Mouse (Mus musculus): Measurements from ENCODE around the gene Calcb. TPM values are rescaled to one million over a fixed set of nuclear protein-coding genes. Genes with fewer than 3 reads are reported as not detected.
"Not testable (repeated sequence)": the region's sequence is repeated elsewhere in the genome, so short reads cannot be mapped to it uniquely, and the experiment has no call there.

Calcb gene
- 0.40 TPM in 1 of 2 replicates, not detected in the other for polyA plus RNA-seq (2016; fragmentation: Nextera tagmentation; extraction: Ambion mirVana)

DNA sequence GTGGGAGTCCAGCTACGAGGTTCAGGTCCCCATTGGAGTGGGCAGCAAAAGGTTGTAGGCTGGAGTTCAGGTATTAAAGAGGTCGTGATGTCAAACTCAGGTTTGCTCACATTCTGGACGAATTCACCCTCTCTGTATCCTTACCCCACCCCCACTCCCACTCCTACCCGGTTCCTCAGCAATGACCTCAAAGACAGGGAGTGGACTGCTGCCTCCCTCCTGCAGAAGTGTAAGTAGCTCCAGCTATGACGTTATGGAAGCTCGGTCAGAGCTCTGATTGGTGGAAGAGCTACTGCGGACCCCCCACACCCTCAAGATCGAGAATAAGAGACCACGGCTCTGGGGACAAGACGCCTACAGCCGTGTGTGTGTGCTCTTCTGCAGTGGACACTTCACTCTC lies at the start of gene Calcb:
Gene Calcb, plus strand, starts transcription at position 344 of the 400 bp plus-strand sequence.
- no peaks in the 10 kb centered on the region for H3K9me3 ChIP-seq (replicated peaks)
- H3K36me3 ChIP-seq, result no peaks in the 10 kb centered on the region
- peaks cover 24% of the 10 kb centered on the region for H3K4me1 ChIP-seq
- ATAC-seq (ENCODE audit: low FRiP score), result no peak
- H3K27ac ChIP-seq, result no peak within 1 kb of the TSS
- H3K4me3 ChIP-seq, result peak within 1 kb of the TSS; percentile 17
- 6% methylated on average over 11 of the region's 11 CpGs for WGBS
- H3K27me3 ChIP-seq, result peaks cover 43% of the 10 kb centered on the region
- H3K4me2 ChIP-seq (replicated peaks), result peak within 1 kb of the TSS; percentile 42
- H3K9ac ChIP-seq, result no peak within 1 kb of the TSS

DNA sequence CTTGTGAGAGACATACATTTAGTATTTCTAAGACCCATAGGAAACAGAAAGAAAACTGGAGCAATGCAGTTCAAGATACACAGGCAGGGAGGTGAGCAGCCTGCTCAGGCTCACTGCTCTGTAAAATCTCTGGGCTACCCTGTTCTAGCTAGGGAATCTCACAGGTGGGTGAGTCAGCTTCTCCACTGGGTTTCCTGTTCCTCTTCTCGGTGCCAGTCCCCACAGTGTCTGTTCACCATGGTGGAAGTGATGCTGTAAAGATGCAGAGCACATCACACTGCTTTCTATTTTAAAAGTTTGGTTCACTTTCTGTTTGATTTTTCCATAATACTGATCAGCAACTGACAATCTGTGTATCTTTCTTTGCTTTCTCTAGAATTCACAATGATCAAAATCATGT lies 47.0 kb upstream of the Calcb start:
- H3K9ac ChIP-seq, result no peak overlapping the region
- H3K36me3 ChIP-seq, result no peaks in the 10 kb centered on the region
- ATAC-seq (ENCODE audit: low FRiP score), result no peak
- no peaks in the 10 kb centered on the region for H3K9me3 ChIP-seq (replicated peaks)
- 76% methylated on average over 1 of the region's 1 CpGs for WGBS
- H3K4me1 ChIP-seq, result no peaks in the 10 kb centered on the region
- no peaks in the 10 kb centered on the region for H3K27me3 ChIP-seq
- H3K4me3 ChIP-seq, result no peak overlapping the region
- no peak overlapping the region for H3K27ac ChIP-seq
- no peak overlapping the region for H3K4me2 ChIP-seq (replicated peaks)

DNA sequence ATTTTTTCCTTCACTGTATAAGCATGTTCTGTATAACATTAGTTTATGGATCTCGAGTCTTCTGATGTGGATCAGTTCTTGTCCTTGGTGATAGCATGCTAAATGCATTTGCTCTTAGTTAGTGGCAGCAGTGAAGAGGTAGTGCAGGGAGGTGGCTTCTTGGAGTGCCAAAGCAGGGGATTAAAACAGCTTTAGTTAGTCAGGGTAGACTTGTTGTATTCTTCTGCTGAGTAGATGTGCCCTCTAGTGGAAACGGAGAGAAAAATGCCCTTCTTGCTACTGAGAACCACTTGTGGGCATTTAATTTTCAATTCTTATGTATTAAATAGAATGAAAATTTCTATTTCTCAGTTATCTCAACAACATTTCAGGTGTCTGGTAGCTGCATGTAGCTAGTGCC lies 45.7 kb upstream of the Calcb start:
- H3K9ac ChIP-seq, result no peak overlapping the region
- H3K4me1 ChIP-seq, result no peaks in the 10 kb centered on the region
- H3K4me2 ChIP-seq (replicated peaks), result no peak overlapping the region
- no peak overlapping the region for H3K4me3 ChIP-seq
- no peaks in the 10 kb centered on the region for H3K27me3 ChIP-seq
- 36% methylated on average over 2 of the region's 2 CpGs for WGBS
- no peak overlapping the region for H3K27ac ChIP-seq
- no peaks in the 10 kb centered on the region for H3K9me3 ChIP-seq (replicated peaks)
- no peak for ATAC-seq (ENCODE audit: low FRiP score)
- H3K36me3 ChIP-seq, result no peaks in the 10 kb centered on the region

DNA sequence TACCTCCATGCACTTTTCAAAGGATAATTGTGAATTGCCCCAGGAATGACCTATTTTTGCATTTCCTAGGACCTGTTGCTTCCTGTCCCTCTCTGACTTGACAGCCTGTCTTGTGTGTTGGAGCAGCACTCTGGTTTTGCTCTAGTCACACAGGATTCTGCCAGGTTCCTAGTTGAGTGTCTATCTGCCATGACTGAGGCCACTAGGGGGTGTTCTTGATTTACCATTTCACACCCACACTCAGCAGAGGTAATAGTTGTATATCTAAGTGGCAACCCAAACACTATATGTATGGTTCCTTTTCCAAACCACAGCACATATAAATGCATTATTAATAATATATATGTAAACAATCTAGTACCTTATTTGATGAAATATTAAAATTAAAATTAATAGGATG lies 26.1 kb upstream of the Calcb start:
- H3K9me3 ChIP-seq (replicated peaks), result no peaks in the 10 kb centered on the region; the same call in 1 of the 2 replicates
- no peak overlapping the region for H3K9ac ChIP-seq
- no peak overlapping the region for H3K27ac ChIP-seq
- H3K4me1 ChIP-seq, result no peaks in the 10 kb centered on the region
- no peaks in the 10 kb centered on the region for H3K36me3 ChIP-seq
- ATAC-seq (ENCODE audit: low FRiP score), result no peak
- no peak overlapping the region for H3K4me3 ChIP-seq
- H3K4me2 ChIP-seq (replicated peaks), result no peak overlapping the region
- H3K27me3 ChIP-seq, result no peaks in the 10 kb centered on the region

DNA sequence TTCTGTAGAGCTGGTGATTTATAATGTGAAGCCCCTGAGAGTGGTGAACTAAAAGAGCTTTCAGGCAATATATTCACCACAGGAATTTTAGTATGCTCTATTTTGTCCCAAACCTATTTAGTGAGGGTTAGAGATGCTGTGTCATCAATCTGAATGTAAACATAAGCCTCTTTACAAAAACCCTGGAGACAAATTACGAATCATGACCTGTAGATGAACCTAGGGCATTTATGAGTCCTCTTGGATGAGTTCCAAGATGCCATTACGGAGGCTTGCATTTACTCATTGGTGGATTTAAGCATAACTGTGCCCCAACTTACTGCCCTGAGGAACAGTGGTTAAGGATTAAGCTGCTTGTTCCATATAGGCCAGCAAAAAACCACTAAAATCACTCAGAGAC lies 17.6 kb upstream of the Calcb start:
- no peak overlapping the region for H3K4me3 ChIP-seq
- H3K27me3 ChIP-seq, result no peaks in the 10 kb centered on the region
- H3K9ac ChIP-seq, result no peak overlapping the region
- no peaks in the 10 kb centered on the region for H3K4me1 ChIP-seq
- no peaks in the 10 kb centered on the region for H3K36me3 ChIP-seq
- H3K27ac ChIP-seq, result no peak overlapping the region
- ATAC-seq (ENCODE audit: low FRiP score), result no peak
- 66% methylated on average over 2 of the region's 2 CpGs for WGBS
- H3K9me3 ChIP-seq (replicated peaks), result no peaks in the 10 kb centered on the region
- H3K4me2 ChIP-seq (replicated peaks), result no peak overlapping the region

DNA sequence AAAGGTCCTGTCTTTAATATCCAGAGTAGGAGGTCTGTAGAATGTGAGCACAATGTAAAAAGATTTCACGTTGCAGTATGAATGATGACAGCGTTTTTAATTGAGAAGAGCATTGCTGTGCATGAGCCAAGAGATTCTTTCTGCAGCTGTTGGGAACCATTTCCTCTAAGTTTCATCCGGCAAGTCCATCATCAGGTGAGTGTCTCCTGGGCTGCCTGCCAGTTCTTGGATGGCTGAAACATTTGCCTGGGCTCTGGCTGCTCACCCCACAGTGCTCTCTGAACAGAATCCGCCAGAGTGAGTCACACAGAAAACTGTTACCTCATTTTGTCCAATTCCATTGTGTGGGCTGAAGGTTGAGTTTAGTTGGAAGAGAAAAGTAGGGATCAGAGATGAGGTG lies 11.7 kb upstream of the Calcb start:
- H3K4me1 ChIP-seq, result no peaks in the 10 kb centered on the region
- H3K27ac ChIP-seq, result no peak overlapping the region
- H3K4me3 ChIP-seq, result no peak overlapping the region
- H3K9ac ChIP-seq, result no peak overlapping the region
- WGBS, result 82% methylated on average over 4 of the region's 4 CpGs
- H3K9me3 ChIP-seq (replicated peaks), result no peaks in the 10 kb centered on the region
- no peaks in the 10 kb centered on the region for H3K27me3 ChIP-seq
- H3K4me2 ChIP-seq (replicated peaks), result no peak overlapping the region
- ATAC-seq (ENCODE audit: low FRiP score), result no peak
- no peaks in the 10 kb centered on the region for H3K36me3 ChIP-seq

DNA sequence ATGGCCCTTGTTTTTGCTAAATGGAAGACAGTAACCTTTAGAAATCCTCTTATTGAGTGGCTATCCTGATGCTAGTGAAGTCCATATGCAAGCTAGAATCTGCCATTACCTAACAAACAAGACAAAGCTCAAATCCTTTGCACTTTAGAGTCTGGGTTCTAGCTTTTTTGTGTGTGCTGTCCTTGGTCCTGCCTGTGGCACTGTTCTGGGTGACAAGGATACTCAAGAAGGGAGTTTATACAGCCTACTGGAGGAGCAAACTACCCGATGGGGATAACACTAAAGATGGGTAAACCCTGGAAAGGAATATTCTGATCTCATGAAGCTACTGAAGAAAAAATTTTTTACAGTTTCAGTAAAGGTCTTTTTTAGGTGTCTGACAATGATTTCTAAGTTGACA lies 11.0 kb upstream of the Calcb start:
- no peaks in the 10 kb centered on the region for H3K36me3 ChIP-seq
- no peak overlapping the region for H3K9ac ChIP-seq
- H3K4me2 ChIP-seq (replicated peaks), result no peak overlapping the region
- H3K9me3 ChIP-seq (replicated peaks), result no peaks in the 10 kb centered on the region
- H3K27me3 ChIP-seq, result no peaks in the 10 kb centered on the region
- no peak overlapping the region for H3K27ac ChIP-seq
- H3K4me1 ChIP-seq, result no peaks in the 10 kb centered on the region
- ATAC-seq (ENCODE audit: low FRiP score), result no peak
- WGBS, result 78% methylated on average over 1 of the region's 1 CpGs
- no peak overlapping the region for H3K4me3 ChIP-seq

DNA sequence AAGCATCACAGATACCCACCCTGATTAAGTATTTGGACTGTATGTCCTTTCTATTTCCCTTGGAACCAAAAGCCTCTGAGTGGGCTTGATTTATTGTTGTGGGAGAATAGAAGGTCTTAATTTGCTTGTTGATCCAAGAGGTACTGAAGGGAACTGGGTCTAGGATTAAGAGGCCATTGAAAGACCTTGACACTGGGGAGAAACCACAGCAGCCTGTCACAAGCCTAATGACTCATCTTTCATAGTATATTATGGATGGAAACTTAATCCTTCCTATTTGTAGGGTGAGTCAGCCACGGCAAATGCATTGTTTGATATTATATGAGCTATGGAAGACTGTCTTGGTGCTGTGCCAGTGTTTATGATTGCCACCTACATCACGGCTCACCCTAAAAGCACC lies 8.0 kb upstream of the Calcb start:
- no peak overlapping the region for H3K27ac ChIP-seq
- no peaks in the 10 kb centered on the region for H3K9me3 ChIP-seq (replicated peaks)
- H3K9ac ChIP-seq, result no peak overlapping the region
- no peak overlapping the region for H3K4me2 ChIP-seq (replicated peaks)
- H3K27me3 ChIP-seq, result no peaks in the 10 kb centered on the region
- H3K4me3 ChIP-seq, result no peak overlapping the region
- no peak for ATAC-seq (ENCODE audit: low FRiP score)
- no peaks in the 10 kb centered on the region for H3K4me1 ChIP-seq
- 91% methylated on average over 2 of the region's 2 CpGs for WGBS
- no peaks in the 10 kb centered on the region for H3K36me3 ChIP-seq

DNA sequence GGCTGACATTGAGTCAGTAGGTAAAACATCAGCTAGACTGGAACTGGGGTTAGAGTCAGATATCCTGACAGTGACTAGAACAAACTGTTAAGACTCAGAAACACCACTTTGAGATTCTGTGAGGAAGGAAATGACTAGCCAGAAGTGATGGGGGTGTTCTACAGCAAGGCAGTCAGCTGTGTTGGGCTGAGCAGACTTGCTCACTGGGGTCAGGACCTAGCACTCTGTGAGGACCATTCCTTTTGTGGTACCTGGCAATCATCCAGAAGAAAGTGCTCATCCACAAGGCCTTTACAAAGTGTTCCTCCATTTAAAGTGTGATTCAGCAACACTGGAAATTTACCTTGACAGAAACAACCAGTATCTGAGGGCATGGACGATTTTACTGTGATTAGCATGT lies 5.9 kb upstream of the Calcb start:
- no peak overlapping the region for H3K9ac ChIP-seq
- no peak overlapping the region for H3K4me2 ChIP-seq (replicated peaks)
- no peaks in the 10 kb centered on the region for H3K9me3 ChIP-seq (replicated peaks)
- WGBS, result 78% methylated on average over 1 of the region's 1 CpGs
- peaks cover under 1% of the 10 kb centered on the region; the same call in 1 of the 2 replicates for H3K4me1 ChIP-seq
- H3K27me3 ChIP-seq, result peaks cover 7% of the 10 kb centered on the region
- H3K27ac ChIP-seq, result no peak overlapping the region
- H3K4me3 ChIP-seq, result no peak overlapping the region
- no peaks in the 10 kb centered on the region for H3K36me3 ChIP-seq
- ATAC-seq (ENCODE audit: low FRiP score), result no peak

DNA sequence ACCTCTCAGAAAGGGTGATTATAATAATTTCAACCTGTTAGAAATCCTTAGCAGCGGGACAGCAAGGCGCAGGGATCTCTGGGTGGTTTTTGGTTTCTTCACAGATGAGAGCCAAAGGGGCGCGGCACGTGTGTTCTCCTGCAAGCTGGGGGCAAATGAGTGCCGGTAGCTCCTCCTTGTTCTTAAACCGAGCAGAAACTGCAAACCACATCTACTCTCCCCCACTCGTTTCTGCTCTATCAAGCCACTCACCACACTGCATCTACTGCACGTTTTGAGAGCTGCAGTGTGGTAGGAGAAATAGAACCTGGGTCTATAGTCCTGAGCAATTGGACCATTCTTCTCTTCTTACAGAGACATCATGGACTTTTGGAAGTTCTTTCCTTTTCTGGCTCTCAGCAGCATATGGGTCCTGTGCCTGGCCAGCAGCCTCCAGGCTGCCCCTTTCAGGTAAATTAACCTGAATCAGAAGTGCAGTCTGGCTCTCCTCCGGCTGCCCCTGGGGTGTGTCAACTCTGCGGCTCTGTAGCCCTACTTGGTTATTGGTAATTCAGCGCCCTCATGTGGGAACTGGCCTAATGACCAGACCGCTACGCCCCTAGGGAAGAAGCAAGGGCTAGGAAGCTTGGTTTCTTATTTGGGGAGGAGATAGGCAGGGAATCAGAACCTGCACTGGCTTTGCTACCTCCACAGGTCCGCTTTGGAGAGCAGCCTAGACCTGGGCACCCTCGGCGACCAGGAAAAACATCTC lies 1.1 kb downstream of the Calcb start:
- WGBS, result 4% methylated on average over 17 of the region's 17 CpGs
- peaks cover 24% of the 10 kb centered on the region for H3K4me1 ChIP-seq
- H3K4me2 ChIP-seq (replicated peaks), result peak overlapping the region; percentile 42
- H3K9ac ChIP-seq, result no peak overlapping the region
- ATAC-seq (ENCODE audit: low FRiP score), result 0 out of 2 replicates have a peak, but pooled peaks have one; percentile 48
- H3K36me3 ChIP-seq, result no peaks in the 10 kb centered on the region
- H3K9me3 ChIP-seq (replicated peaks), result no peaks in the 10 kb centered on the region
- peaks cover 43% of the 10 kb centered on the region for H3K27me3 ChIP-seq
- H3K27ac ChIP-seq, result no peak overlapping the region
- peak overlapping the region; percentile 17 for H3K4me3 ChIP-seq

DNA sequence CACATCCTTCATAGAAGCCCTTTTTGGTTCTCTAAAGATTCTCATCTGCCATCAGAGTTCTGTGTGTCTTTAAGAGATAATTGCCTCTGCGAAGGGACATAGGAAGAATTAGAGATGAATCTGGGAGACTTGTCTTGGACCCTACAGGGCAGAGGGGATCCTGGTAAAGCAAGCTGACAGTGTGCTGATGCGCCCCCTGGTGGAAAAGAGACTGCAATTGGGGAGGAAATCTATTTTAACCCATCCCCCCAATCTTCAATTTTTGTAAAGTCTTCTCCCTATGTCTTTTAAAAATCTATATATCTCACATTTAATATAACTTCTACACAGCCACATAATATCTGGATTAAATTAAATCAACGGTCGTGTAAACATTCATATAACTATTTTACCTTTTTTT lies 11.3 kb downstream of the Calcb start:
- ATAC-seq (ENCODE audit: low FRiP score); H3K27me3 ChIP-seq; H3K9ac ChIP-seq; H3K27ac ChIP-seq; H3K4me2 ChIP-seq (replicated peaks); H3K4me1 ChIP-seq; H3K36me3 ChIP-seq; H3K4me3 ChIP-seq; H3K9me3 ChIP-seq (replicated peaks): not testable (repeated sequence)
- 65% methylated on average over 4 of the region's 4 CpGs for WGBS

DNA sequence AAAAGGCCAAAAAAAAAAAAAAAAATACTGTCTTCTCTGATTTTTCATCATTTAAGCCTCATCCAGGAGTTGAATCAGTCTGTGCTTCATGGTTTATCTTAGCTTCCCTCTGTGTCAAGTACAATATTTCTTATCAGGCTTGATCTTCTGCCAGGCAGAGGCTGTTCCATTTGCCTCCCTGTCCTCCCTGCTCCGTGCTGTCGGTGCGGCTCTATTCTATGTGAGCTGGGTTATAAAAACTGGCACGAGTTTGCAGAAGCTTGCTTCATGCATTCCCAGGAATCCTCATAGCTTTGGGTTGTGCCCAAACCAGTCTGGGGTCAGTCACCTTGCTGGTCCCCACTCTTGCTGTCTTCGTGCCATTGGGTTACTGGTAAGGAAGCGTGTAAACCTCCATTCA lies 12.7 kb downstream of the Calcb start:
- Histone ChIP-seq H3K4me3 (no peak overlapping the region), H3K27me3 (no peaks in the 10 kb centered on the region), H3K9ac (no peak overlapping the region), H3K4me2 (replicated peaks) (no peak overlapping the region), H3K9me3 (replicated peaks) (no peaks in the 10 kb centered on the region), H3K36me3 (no peaks in the 10 kb centered on the region), H3K27ac (no peak overlapping the region), H3K4me1 (no peaks in the 10 kb centered on the region)
- WGBS, result 82% methylated on average over 6 of the region's 6 CpGs
- ATAC-seq (ENCODE audit: low FRiP score), result no peak

DNA sequence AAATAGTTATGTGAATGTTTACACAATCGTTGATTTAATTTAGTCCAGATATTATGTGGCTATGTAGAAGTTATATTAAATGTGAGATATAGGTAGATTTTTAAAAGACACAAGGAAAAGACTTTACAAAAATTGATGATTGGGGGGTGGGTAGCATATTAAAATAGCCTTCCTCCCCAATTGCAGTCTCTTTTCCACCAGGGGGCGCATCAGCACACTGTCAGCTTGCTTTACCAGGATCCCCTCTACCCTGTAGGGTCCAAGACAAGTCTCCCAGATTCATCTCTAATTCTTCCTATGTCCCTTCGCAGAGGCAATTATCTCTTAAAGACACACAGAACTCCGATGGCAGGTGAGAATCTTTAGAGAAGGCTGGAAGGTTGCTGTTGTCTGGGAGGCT lies 13.3 kb downstream of the Calcb start:
- not testable (repeated sequence) for H3K27ac ChIP-seq; H3K4me1 ChIP-seq; H3K27me3 ChIP-seq; H3K9ac ChIP-seq; H3K4me3 ChIP-seq; ATAC-seq (ENCODE audit: low FRiP score); H3K4me2 ChIP-seq (replicated peaks); H3K9me3 ChIP-seq (replicated peaks); H3K36me3 ChIP-seq
- 36% methylated on average over 4 of the region's 4 CpGs for WGBS

All from hindbrain, embryonic 12.5 days (tissue).